Comparison of ENCODE assay signal across 10 mouse cellular contexts in genomic region chr1:167466765-167467426, GRCm38 (mm10). TPM values are rescaled to one million over a fixed set of nuclear protein-coding genes. Genes with fewer than 3 reads are reported as not detected.
DNase-seq lines count a peak whose midpoint lies in the region; ATAC-seq lines count a peak whose summit lies in the region.
"Had no signal": no experiment of that assay in that cellular context is flagged by ENCODE, and none has a peak within 500 bp of the region (broad histone marks: within the 10 kb centered on the region; RNA-seq: fewer than 3 reads in every experiment).

Gene Lrrc52, minus strand, starts transcription at chr1:167466780.

- H3K4me3 ChIP-seq in kidney, embryonic 14.5 days (ENCODE audit: low read length) = no peak within 1 kb of the TSS
- H3K4me3 ChIP-seq in lung, embryonic 16.5 days (ENCODE audit: low read length) = no peak within 1 kb of the TSS

- H3K27ac ChIP-seq in kidney, embryonic 14.5 days (ENCODE audit: low read depth, low read length) = no peak within 1 kb of the TSS
- H3K27ac ChIP-seq in lung, embryonic 16.5 days (ENCODE audit: low read length) = no peak within 1 kb of the TSS; the same call in 1 of the 2 replicates
- H3K27ac ChIP-seq: liver, embryonic 14.5 days had no signal

- H3K4me2 ChIP-seq in kidney, embryonic 14.5 days (replicated peaks; ENCODE audit: low read depth, low read length) = no peak within 1 kb of the TSS
- H3K4me2 ChIP-seq in lung, embryonic 16.5 days (ENCODE audit: low read depth, low read length) = no peak within 1 kb of the TSS

- 35% methylated on average over 9 of the region's 9 CpGs for WGBS in kidney, embryonic 14.5 days
- 16% methylated on average over 9 of the region's 9 CpGs for WGBS in lung, embryonic 16.5 days

- H3K9me3 ChIP-seq in kidney, embryonic 14.5 days (ENCODE audit: control insufficient read depth, low read length) = no peaks in the 10 kb centered on the region
- no peaks in the 10 kb centered on the region for H3K9me3 ChIP-seq in lung, embryonic 16.5 days (ENCODE audit: control insufficient read depth, low read length)

- no peak for ATAC-seq in kidney, embryonic 14.5 days (ENCODE audit: low FRiP score, low TSS enrichment)
- ATAC-seq in lung, embryonic 16.5 days (ENCODE audit: low read depth) = peak; percentile 83

- no peaks in the 10 kb centered on the region for H3K4me1 ChIP-seq in kidney, embryonic 14.5 days (ENCODE audit: control insufficient read depth, insufficient read depth, low read length)
- peaks cover 15% of the 10 kb centered on the region for H3K4me1 ChIP-seq in lung, embryonic 16.5 days (replicated peaks; ENCODE audit: control insufficient read depth, insufficient read depth, low read length)

- no peaks in the 10 kb centered on the region for H3K36me3 ChIP-seq in kidney, embryonic 14.5 days (ENCODE audit: control insufficient read depth, insufficient read depth, low read length)
- no peaks in the 10 kb centered on the region for H3K36me3 ChIP-seq in lung, embryonic 16.5 days (ENCODE audit: control insufficient read depth, insufficient read depth, low read length)

- H3K27me3 ChIP-seq in kidney, embryonic 14.5 days (ENCODE audit: control insufficient read depth, insufficient read depth, low read length) = no peaks in the 10 kb centered on the region
- no peaks in the 10 kb centered on the region for H3K27me3 ChIP-seq in lung, embryonic 16.5 days (ENCODE audit: control insufficient read depth, insufficient read depth, low read depth, low read length)

- no peak within 1 kb of the TSS for H3K9ac ChIP-seq in kidney, embryonic 14.5 days (ENCODE audit: low read depth, low read length)
- H3K9ac ChIP-seq in lung, embryonic 16.5 days (ENCODE audit: low read length) = no peak within 1 kb of the TSS
- H3K9ac ChIP-seq: liver, embryonic 14.5 days had no signal

- intact Hi-C loops in heart, postnatal 36 days (cut with DNase I) = no loop called here

- peak; percentile 85 for DNase-seq in kidney, adult 11 months
- peak; percentile 75 for DNase-seq in adrenal gland, adult 2 months
- DNase-seq in cerebellum, postnatal 4 days (ENCODE audit: low spot score in 2 of 2) = peak; percentile 31 to 64
- DNase-seq in heart, postnatal 36 days = peak; percentile 79 to 80
- no peak for DNase-seq in thymus, postnatal 14 days
- no peak for DNase-seq in embryo, embryonic 10 days (ENCODE audit: low spot score)

RNA-seq across cellular contexts. Expression of gene Lrrc52, which starts in this region (rescaled TPM):
- not detected in 2 replicates for polyA plus RNA-seq in kidney, embryonic 14.5 days (2014; fragmentation: Nextera tagmentation; extraction: Ambion mirVana)
- under 1 TPM in 1 of 2 experiments, not detected in 1; 0.66 TPM for total RNA-seq in adrenal gland, adult 2 months (2021)
- not detected in 2 replicates for polyA plus RNA-seq in adrenal gland, adult 2 months (2012; rRNA removed)
- 1 to 10 TPM; 1.2 to 1.4 TPM for total RNA-seq in heart, postnatal 36 days (2021)
- 0.53 and 0.62 TPM in 2 replicates for polyA plus RNA-seq in lung, embryonic 16.5 days (2015; fragmentation: Nextera tagmentation; extraction: Ambion mirVana)
- polyA plus RNA-seq: stomach, embryonic 14.5 days had no signal

Comparison
In these comparisons a context has a peak if more than half of its experiments do, and no peak if none do; other contexts are left out.
1. Peak in DNase-seq in adrenal gland, adult 2 months; RNA of the gene not detected or under 1 TPM.
2. Peak in ATAC-seq in lung, embryonic 16.5 days; RNA of the gene not detected or under 1 TPM.
3. DNase-seq: peak in kidney, adult 11 months (single experiment), cerebellum, postnatal 4 days (2 of 2) and heart, postnatal 36 days (2 of 2); none in thymus, postnatal 14 days (single experiment) and embryo, embryonic 10 days (single experiment).